Mouse (Mus musculus): Measurements from ENCODE around the gene Lat.
"Not testable (repeated sequence)": the region's sequence is repeated elsewhere in the genome, so short reads cannot be mapped to it uniquely, and the experiment has no call there.

Lat gene

GRCm38 (mm10) chr7:126335556-126335955, 33.8 kb downstream of the Lat start:
- in situ Hi-C loops (cut with MboI, MseI), result no loop called here

GRCm38 (mm10) chr7:126332691-126333090, 36.7 kb downstream of the Lat start:
- in situ Hi-C loops (cut with MboI, MseI), result loop anchor here (5.0 kb wide), 1 partner anchor 35 kb away; the partner anchor contains the start of gene Lat

DNA sequence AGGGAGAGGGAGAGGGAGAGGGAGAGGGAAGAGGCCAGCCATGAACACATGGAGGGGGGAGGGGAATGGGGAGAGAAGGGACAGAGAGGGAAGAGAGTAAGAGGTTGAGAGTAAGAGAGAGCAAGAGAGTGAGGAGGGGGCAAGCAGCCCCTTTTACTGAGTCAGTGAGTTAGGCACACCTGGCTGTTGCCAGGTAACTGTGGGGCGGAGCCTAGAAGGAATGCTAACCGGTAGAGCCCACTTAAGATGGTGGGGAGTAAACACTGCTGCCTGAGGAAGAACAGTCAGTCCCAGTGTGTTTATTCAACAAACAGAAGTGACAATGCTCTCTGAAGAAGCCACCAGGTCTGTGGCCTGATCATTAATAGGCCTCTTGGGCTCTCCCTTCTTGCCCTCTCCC, 38.7 kb downstream of the Lat start:
- in situ Hi-C loops (cut with MboI, MseI), result loop anchor here (5.0 kb wide), 1 partner anchor 37 kb away; the partner anchor contains the start of gene Lat

GRCm38 (mm10) chr7:126329907-126330645, 39.3 kb downstream of the Lat start:
- in situ Hi-C loops (cut with MboI, MseI), result loop anchor here (5.0 kb wide), 1 partner anchor 37 kb away; the partner anchor contains the start of gene Lat

- in situ Hi-C loops (cut with MboI, MseI), result not testable (repeated sequence)
These were observed 40.5 kb downstream of the Lat start for GRCm38 (mm10) chr7:126328848-126329247.

DNA sequence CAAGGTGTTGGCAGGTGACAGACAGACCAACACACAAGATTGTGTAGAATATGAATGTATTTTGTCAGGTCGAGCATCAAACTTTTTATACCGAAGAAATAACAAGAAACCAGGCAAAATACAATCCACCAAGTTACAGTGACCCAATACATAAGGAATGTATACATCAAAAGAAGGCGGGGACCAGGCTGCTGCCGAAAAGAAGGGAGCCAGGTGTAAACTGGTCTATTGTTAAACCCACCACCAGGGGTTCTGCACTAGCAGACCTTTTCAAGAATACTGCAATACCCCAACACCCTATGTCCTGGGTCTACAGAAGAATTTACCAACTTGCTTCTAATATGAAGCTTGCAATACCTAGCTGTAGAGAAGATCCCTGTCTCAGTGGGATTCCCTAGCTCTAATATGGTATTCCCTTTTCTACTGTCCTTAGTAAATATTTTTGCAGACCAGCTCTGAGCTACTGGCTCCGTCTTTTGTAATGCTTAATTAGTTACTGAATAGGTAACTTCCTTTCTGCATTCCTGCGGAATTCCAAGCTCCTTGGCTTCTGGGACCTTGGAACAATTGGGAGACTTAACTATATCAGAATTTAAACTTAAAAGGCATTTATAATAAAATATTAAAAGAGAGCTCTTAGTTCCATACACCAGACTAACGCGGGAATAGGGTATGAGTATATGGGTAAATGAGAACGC, 43.6 kb downstream of the Lat start:
- in situ Hi-C loops (cut with MboI, MseI), result not testable (repeated sequence)

DNA sequence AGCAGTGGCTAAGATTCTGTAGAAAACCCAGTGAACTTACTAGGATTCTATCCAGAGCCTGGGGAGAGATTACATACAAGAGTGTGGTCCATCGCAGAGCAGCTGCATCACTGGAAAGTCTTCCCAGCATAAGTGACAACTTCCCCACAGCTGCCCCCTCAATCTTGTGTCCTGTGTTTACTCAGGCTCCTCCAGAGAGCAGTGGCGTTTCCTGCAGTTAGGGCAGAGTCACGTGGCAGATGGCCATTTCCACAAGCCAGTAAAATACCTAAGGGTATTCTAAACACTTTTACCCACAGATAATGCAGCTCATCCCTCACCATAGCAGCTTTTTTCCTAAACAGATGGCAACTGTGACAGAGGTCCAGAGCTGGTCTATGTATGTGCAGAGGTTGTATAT, 44.6 kb downstream of the Lat start:
- in situ Hi-C loops (cut with MboI, MseI), result no loop called here

- in situ Hi-C loops (cut with MboI, MseI), result no loop called here
These were observed 45.6 kb downstream of the Lat start for GRCm38 (mm10) chr7:126323729-126324128.

DNA sequence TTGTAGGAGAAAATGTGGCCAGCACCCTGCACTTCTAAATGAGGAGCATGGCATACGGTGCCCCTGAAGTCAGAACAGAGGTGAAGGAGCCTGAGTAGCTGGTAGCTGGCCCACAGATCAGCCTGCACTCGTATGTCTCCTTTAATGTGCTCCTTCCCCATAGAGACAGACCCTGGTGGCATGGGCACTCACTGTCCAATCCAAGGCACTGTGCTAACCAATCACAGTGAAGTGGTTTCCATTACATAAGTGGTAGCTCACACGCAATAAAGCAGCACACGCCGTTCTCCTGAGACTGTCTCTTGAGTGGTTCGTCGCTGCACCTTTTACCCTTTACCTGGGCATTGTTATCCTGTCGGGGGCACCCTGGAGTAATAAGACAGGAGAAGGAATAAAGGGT, 55.1 kb downstream of the Lat start:
- in situ Hi-C loops (cut with MboI, MseI), result no loop called here

All from T-helper 1 cell (primary cell).